Mouse (Mus musculus): ENCODE measurements at regions not wholly inside any gene's neighbourhood (a gene's known extent, or its start where the extent isn't known, plus 50 kb on each side); places are given as distances from the start of the nearest gene placed in this dataset.

- TF ChIP-seq CTCF (IDR thresholded peaks at IDR 0.05; ENCODE audit: extremely low read depth, insufficient read depth, low read length) (no peak), POLR2A (IDR thresholded peaks at IDR 0.05; ENCODE audit: extremely low read depth, insufficient read depth, low read length) (no peak)
Measured at GRCm38 (mm10) chr7:98775031-98775430, 59.9 kb upstream of the Wnt11 start.
